Mouse (Mus musculus): ENCODE measurements around the gene Setd4.

Setd4 gene

DNA sequence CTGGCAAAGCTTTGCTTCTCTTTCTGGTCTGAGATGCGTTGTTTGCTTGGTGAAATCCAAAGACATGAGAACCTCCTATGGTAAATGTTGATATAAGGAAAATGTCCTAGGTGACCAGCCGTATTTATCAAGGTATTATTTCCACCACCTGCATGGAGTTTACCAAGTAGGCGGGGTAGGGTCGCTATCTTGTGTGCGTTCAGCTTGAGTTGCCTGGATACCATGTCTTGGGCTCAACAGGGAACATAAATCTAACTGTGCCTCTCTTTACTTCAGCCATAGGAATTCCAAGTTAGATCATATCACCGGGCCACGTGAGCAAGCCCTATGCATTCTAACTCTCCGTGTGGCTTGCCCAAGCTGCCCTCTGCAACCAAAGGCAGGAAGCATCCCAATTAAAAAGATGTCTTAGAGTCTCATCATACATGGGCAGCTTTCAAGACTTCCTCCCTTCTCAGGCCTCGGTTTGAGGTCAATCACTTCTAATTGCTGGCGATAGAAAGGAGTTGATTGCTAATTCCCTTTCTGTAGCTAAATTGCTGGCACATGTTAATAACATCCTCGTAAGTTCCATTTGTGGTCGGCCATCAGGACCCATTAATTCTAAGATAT lies 57.4 kb downstream of the Setd4 start:
- no peak for DNase-seq (ENCODE audit: low spot score in 2 of 2)

DNA sequence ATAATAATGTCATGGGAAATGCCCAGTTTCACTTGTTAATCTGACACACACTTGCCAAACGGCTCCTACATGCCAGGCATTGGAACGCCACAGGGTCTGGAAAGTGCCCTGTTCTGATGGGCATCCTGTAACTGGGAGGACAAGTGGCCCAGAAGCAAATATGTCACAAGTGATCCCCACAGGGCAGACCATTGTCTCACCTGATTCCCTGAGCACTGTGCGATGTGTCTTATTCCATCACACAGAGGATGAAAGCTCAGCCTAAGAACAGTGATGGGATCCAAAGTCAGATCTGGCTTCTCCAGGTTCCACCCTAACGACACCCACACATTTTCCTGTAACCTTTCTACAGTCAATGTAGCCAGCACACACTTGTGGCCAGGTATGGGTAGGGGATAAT lies 58.9 kb downstream of the Setd4 start:
- DNase-seq (ENCODE audit: low spot score in 2 of 2): no peak

DNA sequence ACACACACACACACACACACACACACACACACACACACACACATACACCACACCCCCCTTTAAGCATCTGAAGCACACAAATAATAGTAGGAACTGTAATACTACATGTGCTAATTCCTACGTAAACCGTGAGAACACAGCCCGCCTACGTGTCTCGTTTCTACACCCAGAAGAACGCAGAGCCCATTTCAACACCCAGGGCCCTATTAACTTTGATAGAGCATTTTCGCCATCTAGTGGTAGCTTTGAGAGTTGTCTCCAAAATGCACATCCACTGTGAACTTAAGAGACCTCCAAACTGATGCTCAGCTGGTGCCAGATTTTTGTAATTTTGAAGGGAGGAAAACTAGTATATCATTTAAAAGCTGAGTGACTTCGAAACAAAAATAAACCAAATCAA lies 60.2 kb downstream of the Setd4 start:
- DNase-seq (ENCODE audit: low spot score in 2 of 2): peak; percentile 55

DNA sequence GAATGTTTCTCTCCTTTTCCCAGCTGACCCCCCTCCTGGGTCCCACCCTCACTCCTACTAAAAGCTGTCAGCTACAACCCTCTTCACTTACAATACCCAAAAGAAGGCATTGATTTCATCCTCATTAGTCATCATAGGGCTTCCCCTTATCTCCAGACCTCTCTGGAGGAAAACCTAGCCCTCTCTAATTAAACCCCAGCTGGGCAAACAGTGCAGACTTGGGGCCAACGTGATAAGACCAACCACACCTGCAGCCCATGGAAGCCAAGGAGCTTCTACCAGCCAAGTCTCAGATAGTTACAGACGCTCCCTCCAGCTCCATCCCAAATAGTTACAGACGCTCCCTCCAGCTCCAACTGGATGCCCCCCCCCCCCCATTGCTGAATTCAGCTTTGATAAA lies 64.0 kb downstream of the Setd4 start:
- no peak for DNase-seq (ENCODE audit: low spot score in 2 of 2)

DNA sequence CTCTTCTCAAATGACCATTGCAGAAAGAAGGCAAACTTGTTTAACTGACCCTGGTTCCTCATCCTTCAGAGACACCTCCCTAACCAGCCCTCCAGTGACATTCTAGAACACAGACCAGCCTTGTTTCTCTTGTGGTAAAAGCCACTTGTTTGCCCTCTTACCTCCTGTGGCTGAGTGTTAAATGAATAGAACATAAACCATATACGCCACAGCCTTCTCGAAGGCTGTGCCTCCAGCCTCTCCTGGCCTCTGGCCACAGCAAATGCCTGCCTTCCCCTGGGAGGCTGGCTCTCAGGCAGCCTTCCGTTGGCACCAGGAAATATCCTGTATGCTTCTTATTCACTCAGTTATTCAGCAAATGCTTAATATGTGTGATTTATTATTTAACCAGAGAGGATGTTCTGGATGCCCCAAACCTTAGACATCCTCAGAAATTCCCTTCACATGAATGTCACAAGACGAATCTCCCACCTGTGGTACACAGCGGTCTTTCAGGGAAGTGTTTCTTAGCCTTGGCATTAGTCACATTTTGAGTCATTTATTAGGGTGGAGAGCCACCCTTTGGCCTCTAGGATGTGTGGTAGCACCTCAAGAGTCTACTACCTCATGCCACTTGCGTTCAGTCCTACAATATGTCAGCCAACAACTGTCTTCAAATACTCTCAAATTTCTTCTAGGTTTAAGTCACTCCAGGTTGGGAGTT lies 68.6 kb downstream of the Setd4 start:
- no peak for DNase-seq (ENCODE audit: low spot score in 2 of 2)
